Mouse (Mus musculus) forebrain, embryonic 15.5 days (tissue): ENCODE data around the gene Mybbp1a. TPM values are rescaled to one million over a fixed set of nuclear protein-coding genes. Genes with fewer than 3 reads are reported as not detected.
A peak's percentile ranks its signal among the peaks of the same experiment; 100 is the strongest.

Source experiments
- ATAC-seq: fragments of 200-750 bp; cut with Nextera tagmentation; replicated peaks from 2 replicates; pipeline ENCODE4 v1.8.0; 2017; ENCODE audit warnings: mild to moderate bottlenecking, moderate TSS enrichment, moderate library complexity
- H3K27ac ChIP-seq: fragments of 300-500 bp; sonication (generic); replicated peaks from 2 replicates; pipeline ENCODE4 v1.5.1; 2015; ENCODE audit warnings: mild to moderate bottlenecking, inconsistent platforms
- H3K27me3 ChIP-seq: fragments of 300-500 bp; sonication (generic); 2 replicates; pipeline ENCODE4 v1.6.1; 2015; ENCODE audit warnings: inconsistent platforms
- H3K36me3 ChIP-seq: fragments of 300-500 bp; sonication (generic); 2 replicates; pipeline ENCODE4 v1.6.1; 2015; ENCODE audit warnings: mild to moderate bottlenecking, inconsistent platforms
- H3K4me1 ChIP-seq: fragments of 300-500 bp; sonication (generic); 2 replicates; pipeline ENCODE4 v1.6.1; 2015; ENCODE audit warnings: inconsistent platforms
- H3K4me2 ChIP-seq: fragments of 300-500 bp; sonication (generic); replicated peaks from 2 replicates; pipeline ENCODE4 v1.6.1; 2015; ENCODE audit warnings: mild to moderate bottlenecking, inconsistent platforms
- H3K4me3 ChIP-seq: fragments of 300-500 bp; sonication (generic); 2 replicates; pipeline ENCODE4 v1.5.1; 2015; ENCODE audit warnings: mild to moderate bottlenecking, inconsistent platforms
- H3K9ac ChIP-seq: fragments of 300-500 bp; sonication (generic); replicated peaks from 2 replicates; pipeline ENCODE4 v1.6.1; 2015; ENCODE audit warnings: mild to moderate bottlenecking, inconsistent platforms
- H3K9me3 ChIP-seq: fragments of 300-500 bp; sonication (generic); 2 replicates; pipeline ENCODE4 v1.6.1; 2016; ENCODE audit warnings: inconsistent platforms
- WGBS: fragments of 180-500 bp; shearing (Covaris S2); methylation state at CpG from one replicate; pipeline ENCODE4 v1.1.7; 2015; ENCODE audit warnings: mixed read lengths; 5-methylcytosine and 5-hydroxymethylcytosine counted together
- polyA plus RNA-seq: library from polyadenylated mRNA; unstranded; fragments of >200 nt; fragmentation: Nextera tagmentation; extraction: Ambion mirVana; gene quantifications from 2 replicates; pipeline ENCODE4 v1.2.1, GENCODE M21; 2015

Mybbp1a gene
- polyA plus RNA-seq, 1 experiment from 2014 or later: 90.0 TPM

GRCm38 (mm10) chr11:72488753-72489271 is 47.7 kb downstream of the Mybbp1a start:
- H3K4me3 ChIP-seq: peak overlapping the region; percentile 66
- peak; percentile 76 for ATAC-seq
- H3K27me3 ChIP-seq: no peaks in the 10 kb centered on the region; the same call in 1 of the 2 replicates
- H3K9ac ChIP-seq: peak overlapping the region; percentile 71
- H3K27ac ChIP-seq: peak overlapping the region; percentile 87
- H3K4me1 ChIP-seq: peaks cover 39% of the 10 kb centered on the region
- peak overlapping the region; percentile 75 for H3K4me2 ChIP-seq
- WGBS: under 1% methylated on average over 38 of the region's 38 CpGs
- no peaks in the 10 kb centered on the region for H3K36me3 ChIP-seq
- no peaks in the 10 kb centered on the region for H3K9me3 ChIP-seq

- peak overlapping the region; percentile 87 for H3K27ac ChIP-seq
- peak overlapping the region; percentile 75 for H3K4me2 ChIP-seq
- peak overlapping the region; percentile 71 for H3K9ac ChIP-seq
- H3K36me3 ChIP-seq: no peaks in the 10 kb centered on the region
- peak overlapping the region; percentile 66 for H3K4me3 ChIP-seq
- ATAC-seq: peak; percentile 14
- peaks cover 39% of the 10 kb centered on the region for H3K4me1 ChIP-seq
- no peaks in the 10 kb centered on the region for H3K9me3 ChIP-seq
- under 1% methylated on average over 41 of the region's 42 CpGs for WGBS
- H3K27me3 ChIP-seq: no peaks in the 10 kb centered on the region; the same call in 1 of the 2 replicates
These were observed 48.2 kb downstream of the Mybbp1a start for GRCm38 (mm10) chr11:72489397-72489796.

GRCm38 (mm10) chr11:72489881-72490301 is 48.7 kb downstream of the Mybbp1a start, which contains the start of gene Spns2:
TSS of gene Spns2 (minus strand) at chr11:72489904.
- peaks cover 34% of the 10 kb centered on the region for H3K4me1 ChIP-seq
- no peaks in the 10 kb centered on the region for H3K36me3 ChIP-seq
- H3K4me2 ChIP-seq: peak within 1 kb of the TSS; percentile 75
- H3K27ac ChIP-seq: peak within 1 kb of the TSS; percentile 87
- no peaks in the 10 kb centered on the region for H3K9me3 ChIP-seq
- H3K27me3 ChIP-seq: no peaks in the 10 kb centered on the region; the same call in 1 of the 2 replicates
- H3K4me3 ChIP-seq: peak within 1 kb of the TSS; percentile 66
- under 1% methylated on average over 42 of the region's 42 CpGs for WGBS
- ATAC-seq: peak; percentile 90
- H3K9ac ChIP-seq: peak within 1 kb of the TSS; percentile 71

GRCm38 (mm10) chr11:72491130-72491960 is 50.2 kb downstream of the Mybbp1a start:
- Histone ChIP-seq H3K27ac (no peak overlapping the region), H3K4me3 (no peak overlapping the region), H3K4me1 (peaks cover 19% of the 10 kb centered on the region), H3K36me3 (no peaks in the 10 kb centered on the region), H3K9me3 (no peaks in the 10 kb centered on the region), H3K4me2 (no peak overlapping the region), H3K9ac (no peak overlapping the region), H3K27me3 (no peaks in the 10 kb centered on the region; the same call in 1 of the 2 replicates)
- WGBS: 57% methylated on average over 15 of the region's 15 CpGs
- no peak for ATAC-seq

GRCm38 (mm10) chr11:72494046-72494988 is 53.2 kb downstream of the Mybbp1a start:
- Histone ChIP-seq H3K9ac (no peak overlapping the region), H3K4me1 (no peaks in the 10 kb centered on the region), H3K27ac (no peak overlapping the region), H3K27me3 (no peaks in the 10 kb centered on the region; the same call in 1 of the 2 replicates), H3K4me3 (no peak overlapping the region), H3K36me3 (no peaks in the 10 kb centered on the region), H3K9me3 (no peaks in the 10 kb centered on the region), H3K4me2 (no peak overlapping the region)
- ATAC-seq: no peak
- 54% methylated on average over 8 of the region's 8 CpGs for WGBS

- H3K27me3 ChIP-seq: no peaks in the 10 kb centered on the region; the same call in 1 of the 2 replicates
- no peak overlapping the region for H3K4me2 ChIP-seq
- 53% methylated on average over 3 of the region's 3 CpGs for WGBS
- no peak for ATAC-seq
- H3K4me1 ChIP-seq: no peaks in the 10 kb centered on the region
- no peak overlapping the region for H3K4me3 ChIP-seq
- no peak overlapping the region for H3K9ac ChIP-seq
- no peak overlapping the region for H3K27ac ChIP-seq
- H3K36me3 ChIP-seq: no peaks in the 10 kb centered on the region
- no peaks in the 10 kb centered on the region for H3K9me3 ChIP-seq
These were observed 54.9 kb downstream of the Mybbp1a start for GRCm38 (mm10) chr11:72496066-72496465.

GRCm38 (mm10) chr11:72496775-72497174 is 55.6 kb downstream of the Mybbp1a start:
- no peaks in the 10 kb centered on the region for H3K4me1 ChIP-seq
- no peaks in the 10 kb centered on the region for H3K9me3 ChIP-seq
- H3K27me3 ChIP-seq: no peaks in the 10 kb centered on the region; the same call in 1 of the 2 replicates
- H3K4me3 ChIP-seq: no peak overlapping the region
- H3K36me3 ChIP-seq: no peaks in the 10 kb centered on the region
- no peak for ATAC-seq
- WGBS: 69% methylated on average over 1 of the region's 1 CpGs
- no peak overlapping the region for H3K4me2 ChIP-seq
- H3K9ac ChIP-seq: no peak overlapping the region
- no peak overlapping the region for H3K27ac ChIP-seq

GRCm38 (mm10) chr11:72497367-72497766 is 56.2 kb downstream of the Mybbp1a start:
- 0 out of 2 replicates have a peak, but pooled peaks have one; percentile 19 for ATAC-seq
- no peak overlapping the region for H3K4me3 ChIP-seq
- H3K4me1 ChIP-seq: peaks cover 6% of the 10 kb centered on the region; the same call in 1 of the 2 replicates
- H3K36me3 ChIP-seq: no peaks in the 10 kb centered on the region
- H3K27me3 ChIP-seq: no peaks in the 10 kb centered on the region
- no peak overlapping the region for H3K27ac ChIP-seq
- WGBS: 18% methylated on average over 4 of the region's 4 CpGs
- H3K9ac ChIP-seq: no peak overlapping the region
- no peak overlapping the region for H3K4me2 ChIP-seq
- no peaks in the 10 kb centered on the region for H3K9me3 ChIP-seq

- Histone ChIP-seq H3K4me3 (no peak overlapping the region), H3K4me2 (no peak overlapping the region), H3K27ac (no peak overlapping the region), H3K36me3 (no peaks in the 10 kb centered on the region), H3K4me1 (peaks cover 16% of the 10 kb centered on the region; the same call in 1 of the 2 replicates), H3K9ac (no peak overlapping the region), H3K27me3 (no peaks in the 10 kb centered on the region), H3K9me3 (no peaks in the 10 kb centered on the region)
- no peak for ATAC-seq
- 93% methylated on average over 4 of the region's 4 CpGs for WGBS
These were observed 59.0 kb downstream of the Mybbp1a start for GRCm38 (mm10) chr11:72500139-72500538.
